Mouse (Mus musculus) thymus, adult 18-20 months (tissue): ENCODE results near the gene Plcz1.

Source experiments
- DNase-seq, 2 experiments: peaks; one replicate each; pipeline ENCODE4 v3.0.0; 2022; ENCODE audit warnings: mixed read lengths in 2 of 2

Plcz1 gene

DNA sequence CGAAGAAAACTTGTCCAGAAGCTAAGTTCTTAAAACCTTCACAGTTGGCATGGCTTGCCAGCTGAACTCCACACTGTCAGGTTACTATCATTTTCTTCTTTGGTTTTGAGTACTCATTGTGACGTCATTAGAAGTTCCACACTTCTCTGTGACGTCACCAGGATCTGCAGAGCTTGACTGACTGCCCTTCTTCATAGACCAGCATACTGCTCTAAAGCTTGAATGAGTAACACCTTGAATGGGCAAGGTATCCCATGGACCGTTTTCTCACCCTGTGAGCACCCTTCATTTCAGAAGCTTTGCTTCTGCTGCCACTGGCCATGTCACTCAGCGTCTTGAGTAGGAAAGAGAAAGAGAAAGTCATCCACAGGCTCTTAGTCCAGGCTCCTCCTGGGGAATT lies at the start of gene Plcz1:
Plcz1 (minus strand) TSS at position 101 of the 400 bp plus-strand sequence.
- DNase-seq = no peak

DNA sequence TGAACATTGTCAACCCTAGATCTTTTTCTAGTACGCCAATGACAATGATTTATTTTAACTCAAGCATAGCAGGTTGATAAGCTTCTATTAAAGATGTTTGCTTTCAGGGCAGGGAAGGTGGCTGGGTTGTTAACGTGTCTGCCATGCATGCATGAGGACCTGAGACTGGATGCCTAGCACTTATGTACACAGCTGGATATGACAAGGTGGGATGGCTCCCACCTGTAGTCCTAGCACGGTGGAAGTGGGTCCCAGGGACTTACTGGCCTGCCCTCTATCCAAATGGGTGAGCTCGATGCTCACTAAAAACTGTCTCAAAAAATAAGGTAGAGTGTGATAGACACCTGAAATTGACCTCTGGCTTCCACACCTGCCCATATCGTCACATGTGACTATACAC lies 48.6 kb upstream of the Plcz1 start:
- DNase-seq = no peak

DNA sequence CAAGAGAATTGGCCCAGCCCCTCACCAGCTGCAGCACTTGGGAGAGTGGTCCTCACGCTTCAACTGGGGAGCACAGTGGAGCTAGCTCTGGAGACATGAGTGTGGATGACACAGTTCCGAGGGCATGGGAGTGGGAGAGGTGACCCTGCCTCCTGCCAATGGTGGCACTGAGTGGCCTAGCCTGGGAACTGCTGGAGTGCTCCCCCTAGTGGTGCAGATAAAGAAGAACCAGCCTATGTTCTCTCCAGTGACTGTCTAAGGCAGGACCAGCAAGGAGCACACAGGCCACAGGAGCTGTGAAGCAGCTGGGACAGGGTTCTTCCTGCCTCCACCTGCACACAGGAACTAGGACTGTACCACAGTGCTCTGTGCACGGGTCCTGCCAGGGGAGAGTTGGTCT lies 40.5 kb upstream of the Plcz1 start:
- no peak for DNase-seq

DNA sequence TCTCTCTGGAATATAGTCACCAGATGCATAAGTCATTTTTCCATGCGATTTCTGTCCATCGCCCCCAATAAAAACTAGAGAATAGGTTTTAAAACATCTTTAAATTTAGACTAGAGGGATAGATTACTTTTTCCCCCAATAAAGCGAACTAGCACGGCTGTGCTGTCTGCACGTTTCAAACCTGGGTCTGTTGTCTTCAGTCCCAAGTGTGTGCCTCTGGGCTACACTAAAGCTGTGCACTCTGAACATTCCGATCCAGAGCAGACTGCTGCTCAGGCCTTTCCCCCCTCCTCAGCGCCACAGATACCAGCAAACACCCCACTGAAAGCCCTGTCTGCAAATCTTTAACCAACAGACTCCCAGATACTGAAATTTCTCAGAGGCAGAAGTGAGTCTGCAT lies 39.7 kb upstream of the Plcz1 start:
- no peak for DNase-seq

DNA sequence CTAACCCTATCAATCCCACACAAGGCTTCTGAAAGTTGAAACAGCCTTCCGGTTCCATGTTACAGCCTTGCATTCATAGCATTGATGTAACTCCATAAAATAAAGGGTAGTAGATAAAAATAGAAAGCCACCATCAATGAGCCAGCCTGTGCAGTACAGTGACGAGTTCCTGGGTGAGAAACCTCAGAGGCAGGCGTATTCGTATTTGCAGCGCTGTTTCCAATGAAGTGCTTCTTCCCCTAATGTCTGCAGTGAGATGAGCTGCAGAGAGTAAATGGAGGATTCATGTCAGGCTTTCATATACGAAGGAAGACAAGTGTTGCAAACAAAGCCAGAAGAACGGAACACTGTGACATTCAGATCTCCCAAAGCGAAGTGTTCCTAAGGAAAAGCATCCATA lies 27.9 kb upstream of the Plcz1 start:
- DNase-seq = no peak

DNA sequence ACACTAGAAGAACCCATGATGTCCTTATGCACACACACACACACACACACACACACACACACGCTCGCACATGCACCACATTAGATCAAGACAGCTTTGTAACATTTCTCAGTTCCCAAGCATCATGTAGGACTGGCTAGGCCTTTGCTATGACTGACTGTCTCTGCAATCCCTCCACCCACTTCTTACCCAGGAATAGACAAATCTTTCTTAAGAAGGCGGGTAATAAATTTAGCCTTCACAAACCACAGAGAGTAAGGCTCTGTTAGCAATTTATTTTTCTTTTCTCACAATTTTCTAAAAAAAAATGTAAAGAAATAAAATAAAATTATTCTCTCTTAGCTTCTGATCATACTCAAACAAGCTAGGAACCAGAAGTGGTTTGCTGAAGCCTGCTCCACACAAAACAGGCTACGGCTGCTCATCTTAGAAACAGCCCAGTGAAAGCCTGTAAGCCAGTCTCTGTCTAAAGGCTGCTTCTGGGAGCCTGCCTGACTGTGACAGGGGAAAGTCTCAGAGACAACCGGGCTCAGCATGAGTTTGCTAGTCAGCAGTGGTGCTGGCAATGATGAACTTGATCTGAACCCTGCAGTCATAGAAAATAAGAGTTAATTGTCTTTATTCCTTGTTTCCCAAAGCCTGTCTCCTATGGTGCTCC lies 13.1 kb upstream of the Plcz1 start:
- DNase-seq = no peak

DNA sequence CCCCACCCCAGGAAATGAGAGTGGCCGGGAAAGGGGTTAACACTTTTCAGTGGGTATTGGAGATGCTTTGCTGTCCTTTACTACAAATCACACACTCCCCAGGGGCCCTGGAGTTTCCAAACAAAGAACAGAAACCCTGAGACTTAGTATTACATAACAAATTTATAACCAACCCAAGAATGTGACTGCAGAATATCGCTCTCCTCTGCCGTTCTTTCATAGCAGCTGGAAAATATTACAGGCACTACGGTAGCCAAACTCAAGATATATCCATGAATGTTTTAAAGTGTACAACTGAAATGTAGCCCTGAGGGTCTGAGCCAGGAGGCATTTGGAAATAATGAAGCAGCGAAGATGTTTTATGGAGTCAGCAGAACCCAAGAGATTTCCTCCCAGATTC lies 10.2 kb upstream of the Plcz1 start:
- no peak for DNase-seq

DNA sequence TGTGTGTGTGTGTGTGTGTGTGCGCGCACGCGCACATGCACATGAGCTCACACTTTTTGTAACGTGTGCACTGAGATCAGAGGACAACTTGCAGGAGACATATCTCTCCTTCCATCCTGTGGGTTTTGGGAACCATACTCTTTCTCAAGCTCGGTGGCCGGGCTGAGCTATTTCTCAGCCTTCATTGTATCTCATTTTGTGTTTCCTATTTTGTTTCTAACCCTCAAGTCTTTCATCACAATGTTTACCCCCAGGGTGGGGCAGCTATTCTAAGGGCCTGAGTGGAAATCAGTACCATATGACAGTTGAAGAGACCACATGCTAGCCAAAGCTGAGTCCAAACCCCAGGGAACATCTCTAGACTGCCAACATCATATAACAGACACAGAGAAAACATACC lies 305 bp downstream of the Plcz1 start, which contains the start of gene Capza3:
Capza3 (plus strand) TSS at position 301 of the 400 bp plus-strand sequence.
- no peak for DNase-seq

DNA sequence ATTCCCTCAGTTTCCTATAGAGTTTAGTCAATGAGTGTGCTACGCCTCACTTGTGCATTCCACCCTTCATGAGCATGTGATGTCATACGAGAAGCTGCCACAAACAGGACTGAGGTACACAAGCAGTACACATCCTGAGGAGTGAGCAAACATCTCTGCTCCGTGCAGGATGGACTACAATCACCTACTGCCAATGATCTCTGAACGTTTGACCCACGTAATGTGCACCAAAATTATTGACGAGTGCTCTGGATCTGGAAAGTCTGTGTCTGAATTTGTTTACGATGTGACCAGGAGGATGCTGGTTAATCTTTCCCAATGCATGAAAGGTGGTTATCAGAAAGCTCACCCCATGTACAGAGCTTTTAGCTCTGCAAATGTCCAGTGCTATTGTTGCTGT lies 16.9 kb downstream of the Plcz1 start:
- no peak for DNase-seq

DNA sequence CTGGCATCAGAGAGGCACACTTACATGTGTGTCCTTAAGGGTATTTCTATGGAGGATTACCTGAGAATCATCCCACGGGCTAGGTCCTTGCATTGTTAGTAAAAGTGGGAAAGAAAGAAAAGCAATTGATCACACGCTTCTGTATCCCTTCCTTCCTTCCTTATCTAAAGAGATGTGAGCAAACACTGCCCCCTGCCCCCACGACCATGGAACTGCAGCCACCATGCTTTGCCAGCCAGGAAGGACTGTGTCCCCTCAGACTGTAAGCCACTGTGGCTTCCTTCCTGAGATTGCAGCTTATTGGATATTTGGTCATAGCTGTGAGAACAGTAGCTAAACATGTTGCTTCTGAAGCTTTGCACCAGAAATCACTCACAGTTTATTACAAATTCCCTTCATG lies 36.1 kb downstream of the Plcz1 start:
- no peak for DNase-seq

DNA sequence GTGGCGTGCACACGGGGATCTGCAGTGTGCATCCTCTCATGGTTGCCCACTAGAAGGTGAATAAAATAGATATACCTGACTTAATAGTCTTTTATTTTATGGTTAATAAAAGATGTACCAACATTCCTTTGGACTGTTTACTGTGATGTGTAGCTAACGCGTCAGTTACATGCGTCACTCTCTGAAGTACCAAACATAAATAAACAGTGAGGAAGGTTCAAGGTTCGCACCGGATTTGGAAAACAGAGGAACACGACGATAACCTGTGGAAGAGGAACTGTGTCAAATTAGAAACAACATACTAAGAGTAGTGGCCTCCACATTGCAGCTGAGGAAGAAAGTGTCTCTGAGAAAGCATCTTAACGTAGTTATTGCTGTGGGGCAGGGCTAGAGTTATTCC lies 51.7 kb downstream of the Plcz1 start:
- DNase-seq = no peak

DNA sequence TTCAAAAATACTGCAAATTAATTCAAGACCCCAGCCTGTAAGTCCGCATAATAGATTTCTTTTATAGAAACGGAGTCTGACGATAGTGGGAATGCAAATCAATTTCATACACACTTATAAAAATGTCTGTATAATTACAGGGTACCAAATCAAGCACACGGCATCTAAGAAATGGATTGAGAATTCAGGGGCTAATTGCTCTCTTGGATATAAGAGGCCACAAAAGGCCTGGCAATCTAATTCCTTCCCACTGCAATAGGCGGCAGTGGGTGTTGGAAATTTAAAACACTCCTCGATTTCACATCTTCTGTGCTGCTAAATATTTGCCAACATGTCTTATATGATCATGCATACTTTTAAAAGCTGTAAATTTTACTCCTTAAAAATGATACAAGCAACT lies 52.2 kb downstream of the Plcz1 start:
- DNase-seq = no peak

DNA sequence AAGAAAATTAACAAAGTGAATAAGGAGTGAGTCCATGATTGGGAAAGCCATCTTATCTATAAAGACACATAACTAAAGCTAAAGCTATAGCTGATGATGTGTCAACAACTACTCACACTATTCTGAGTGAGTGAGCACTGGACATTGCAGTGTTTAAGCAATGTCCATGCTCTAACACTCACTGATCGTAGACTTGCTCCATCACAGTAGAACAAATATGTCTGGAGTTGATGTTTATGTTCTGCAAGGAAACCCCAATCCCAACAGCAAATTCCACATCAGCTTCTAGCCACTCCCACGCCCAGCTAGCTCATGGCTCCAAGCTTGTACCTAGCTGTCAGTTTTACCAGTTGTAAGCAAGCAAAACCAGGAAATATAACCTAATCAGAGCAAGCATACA lies 54.7 kb downstream of the Plcz1 start:
- DNase-seq = no peak

DNA sequence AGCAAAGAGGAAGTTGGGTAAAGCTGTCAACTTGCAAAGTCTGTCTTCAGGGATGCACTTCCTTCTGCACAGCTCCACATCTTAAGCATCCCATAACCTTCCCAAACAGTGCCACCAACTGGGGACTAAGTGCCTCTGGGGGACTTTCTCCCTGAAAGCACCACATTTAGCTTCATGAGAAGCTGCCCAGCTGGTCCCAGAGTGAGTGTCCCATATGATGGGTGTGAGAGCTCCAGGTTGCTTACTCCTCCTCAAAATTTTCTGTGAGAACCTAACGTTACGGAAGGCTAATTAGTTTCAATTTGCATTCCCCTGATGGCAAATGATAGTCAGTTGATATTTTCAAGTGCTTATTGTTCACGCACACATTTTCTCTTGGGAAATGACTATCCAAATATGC lies 57.2 kb downstream of the Plcz1 start:
- DNase-seq = no peak

DNA sequence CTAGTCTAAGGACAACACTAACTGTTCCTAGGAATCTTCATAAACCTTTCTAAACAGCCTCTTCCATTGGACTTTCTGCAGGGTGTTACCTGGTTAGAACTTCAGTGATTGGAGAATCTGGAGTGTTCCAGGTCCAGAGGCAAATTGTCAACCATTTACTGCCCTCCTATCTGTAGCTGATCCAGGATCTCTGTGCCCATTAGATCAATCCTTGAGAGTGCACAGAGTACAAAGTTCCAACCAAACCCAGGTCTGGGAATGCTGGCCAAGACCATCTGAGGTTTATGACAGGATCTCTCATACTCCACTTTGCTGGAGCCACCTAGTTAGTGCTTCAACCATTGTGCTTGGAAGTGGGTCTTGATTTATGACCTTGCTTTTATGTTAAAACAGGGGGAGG lies 60.2 kb downstream of the Plcz1 start:
- no peak for DNase-seq

DNA sequence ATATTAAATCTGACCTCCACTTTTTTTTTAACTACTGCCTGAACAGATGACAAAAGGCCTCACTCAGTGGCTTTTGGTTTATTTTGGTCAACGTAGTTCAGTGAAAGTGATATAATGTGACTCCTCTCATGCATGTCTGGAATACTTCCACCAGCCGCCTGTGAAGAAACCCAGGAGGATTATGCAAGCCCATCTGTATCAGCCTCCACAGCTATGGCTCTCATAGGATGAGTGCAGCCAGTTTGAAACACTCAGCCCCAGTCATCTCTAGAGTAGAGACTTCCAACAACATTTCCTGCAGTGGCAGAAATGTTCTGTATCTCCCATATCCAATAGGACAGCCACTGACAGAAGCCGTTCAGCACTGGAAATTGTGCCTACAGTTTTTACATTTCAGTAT lies 63.1 kb downstream of the Plcz1 start:
- DNase-seq = no peak

DNA sequence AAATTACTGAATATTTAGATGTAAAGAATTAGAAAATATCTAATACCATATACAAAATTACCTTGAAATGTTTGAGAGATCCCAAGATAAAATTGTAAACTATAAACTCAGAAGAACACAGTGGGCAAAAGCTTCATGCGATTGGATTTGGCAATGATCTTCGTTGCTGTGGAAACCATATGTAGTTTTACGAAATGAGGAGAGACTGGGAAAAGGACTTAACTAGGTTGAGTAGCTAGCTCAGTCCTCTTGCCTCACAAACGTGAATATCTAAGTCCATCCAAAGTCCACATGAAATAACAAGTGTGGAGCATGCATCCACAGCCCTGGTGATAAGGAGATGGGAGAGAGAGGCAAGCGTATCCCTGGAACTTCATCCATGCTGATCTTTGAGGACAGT lies 66.6 kb downstream of the Plcz1 start:
- no peak for DNase-seq

DNA sequence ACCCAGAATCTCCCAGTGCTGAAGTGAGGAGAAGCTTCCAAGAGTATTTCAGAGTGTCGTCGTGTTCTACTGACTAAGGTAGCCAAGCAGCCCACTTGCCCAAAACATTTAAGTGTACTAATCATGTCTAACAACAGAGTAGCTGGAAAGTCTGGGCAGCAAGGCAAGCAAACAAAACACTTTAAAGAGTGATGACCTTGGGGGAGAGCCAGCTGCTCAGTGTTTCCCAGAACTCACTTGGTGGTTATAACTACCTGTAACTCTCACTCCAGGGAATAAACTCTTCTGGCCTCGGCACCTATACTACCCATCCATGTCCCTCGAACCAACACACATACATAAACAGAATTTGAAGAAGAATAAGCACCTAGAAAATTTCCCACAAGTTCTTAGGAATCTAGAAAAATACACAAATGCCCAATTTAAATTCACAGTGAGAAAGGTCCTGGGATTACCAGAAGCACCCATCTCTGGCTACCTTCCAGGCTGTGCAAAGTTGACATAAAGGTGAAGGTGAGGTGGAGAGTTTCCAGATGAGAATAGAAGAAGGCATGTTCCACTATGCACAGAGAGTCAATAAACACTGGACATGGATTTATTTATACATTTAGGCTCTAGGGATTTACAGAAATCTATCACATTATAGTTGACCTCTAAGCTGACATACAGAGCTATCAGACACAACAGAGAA lies 69.5 kb downstream of the Plcz1 start:
- DNase-seq = no peak

DNA sequence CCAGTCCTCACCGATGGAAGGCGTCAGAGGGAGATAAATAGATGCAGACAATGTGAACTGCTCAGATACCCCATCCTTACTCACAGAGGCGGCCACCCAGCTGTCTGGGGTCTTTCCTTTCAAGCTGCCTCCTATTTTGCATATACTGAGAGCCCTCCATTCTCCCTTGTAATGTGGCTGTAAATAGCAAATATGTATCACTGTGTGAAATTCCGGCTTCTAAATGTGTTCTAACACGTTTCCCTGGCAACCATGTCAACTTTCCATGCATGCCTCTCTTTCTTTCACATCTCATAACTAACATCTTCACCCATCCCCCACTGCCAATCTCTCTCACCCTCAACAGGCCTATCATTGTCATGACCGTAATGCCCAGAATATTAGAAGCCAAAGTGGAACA lies 74.6 kb downstream of the Plcz1 start:
- no peak for DNase-seq

DNA sequence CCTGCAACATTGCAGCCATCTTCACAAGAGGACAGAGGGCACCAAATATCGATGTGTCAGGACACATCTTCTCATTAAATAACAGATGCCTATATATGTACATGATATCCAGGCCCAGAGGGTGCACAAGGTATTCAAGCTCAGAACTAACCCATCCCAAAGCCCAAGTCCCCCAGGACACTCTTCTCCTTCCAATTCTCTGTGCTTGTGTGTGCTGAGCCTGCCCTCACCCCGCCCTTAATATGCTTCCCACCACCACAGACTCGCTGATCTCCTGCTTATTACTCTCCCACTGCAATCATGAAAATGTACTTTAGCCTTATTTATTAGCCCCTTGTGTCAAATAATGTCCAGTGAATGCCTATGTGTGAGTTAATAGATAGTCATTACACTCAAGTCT lies 76.4 kb downstream of the Plcz1 start:
- DNase-seq = no peak

DNA sequence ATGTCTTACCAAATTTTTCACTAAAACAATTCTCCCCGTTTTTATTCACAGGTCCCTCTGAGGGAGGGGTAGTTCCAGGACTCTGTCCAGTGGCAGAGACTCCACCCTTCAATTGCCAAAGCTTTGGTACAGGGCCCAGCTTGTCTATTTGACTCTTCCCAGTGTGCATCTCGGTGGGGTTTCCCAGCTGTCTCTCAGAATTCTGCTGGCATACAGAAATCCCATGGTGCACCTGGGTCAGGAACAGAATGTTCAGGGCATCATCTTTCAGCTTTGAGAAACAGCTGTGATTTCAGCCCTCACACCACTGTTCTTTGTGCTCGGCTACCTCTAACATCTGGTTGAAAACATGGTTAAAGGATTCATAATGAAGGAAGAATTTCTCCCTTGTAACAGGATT lies 77.5 kb downstream of the Plcz1 start:
- no peak for DNase-seq

DNA sequence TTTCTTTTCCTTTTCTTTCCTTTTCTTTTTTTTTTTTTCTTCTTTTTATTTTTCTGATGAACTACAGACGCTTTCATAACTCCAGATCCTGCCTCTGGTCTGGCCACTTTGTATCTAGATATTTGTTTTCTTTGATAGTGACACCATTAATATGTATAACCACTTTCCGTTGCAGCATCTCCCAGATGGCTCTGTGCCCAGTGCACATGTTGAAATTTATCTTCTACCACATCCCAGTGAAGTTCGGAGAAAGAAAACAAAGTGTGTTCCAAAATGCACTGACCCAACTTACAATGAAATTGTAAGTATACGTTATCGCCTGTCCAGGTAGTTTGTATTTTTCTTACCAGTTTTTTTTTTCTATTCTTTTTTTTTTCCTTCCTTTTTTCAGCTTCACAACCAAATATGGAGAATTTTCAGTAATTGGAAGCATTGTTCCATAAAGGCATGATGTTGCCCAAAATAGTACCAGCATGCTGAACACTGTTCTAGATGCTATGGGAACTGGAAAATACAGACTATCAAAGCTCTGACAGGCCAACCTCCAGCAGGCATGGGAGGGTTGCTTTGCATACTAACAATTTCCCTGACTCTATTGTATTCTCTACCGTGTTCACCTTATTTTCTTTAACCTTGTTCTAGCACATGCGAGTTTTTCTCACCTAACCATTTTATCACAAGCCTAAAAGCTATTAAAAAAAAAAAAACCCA lies 83.6 kb downstream of the Plcz1 start:
- DNase-seq = no peak

DNA sequence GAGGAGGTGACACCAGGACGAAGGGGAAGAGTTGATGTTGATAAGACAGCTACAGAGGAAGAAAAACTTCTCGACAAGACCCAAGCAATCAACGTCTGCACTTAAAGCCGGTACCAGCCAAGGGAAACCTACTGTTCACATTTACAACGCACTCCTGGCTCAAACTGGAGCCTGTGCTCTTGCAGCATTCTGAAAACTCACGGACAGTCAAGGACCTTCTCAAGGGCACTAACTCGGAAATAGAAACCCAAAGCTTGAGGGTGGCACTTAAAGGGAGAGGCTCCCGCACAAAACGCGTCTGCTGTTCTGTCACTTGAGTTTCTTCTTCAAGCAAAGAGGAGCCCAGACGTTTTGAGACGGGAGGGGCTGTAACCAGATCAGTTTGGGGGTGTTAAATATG lies 87.7 kb downstream of the Plcz1 start:
- no peak for DNase-seq
